Mouse (Mus musculus): ENCODE results near the gene Hfe.
A peak's percentile ranks its signal among the peaks of the same experiment; 100 is the strongest.
"Not testable (repeated sequence)": the region's sequence is repeated elsewhere in the genome, so short reads cannot be mapped to it uniquely, and the experiment has no call there.

Hfe gene

DNA sequence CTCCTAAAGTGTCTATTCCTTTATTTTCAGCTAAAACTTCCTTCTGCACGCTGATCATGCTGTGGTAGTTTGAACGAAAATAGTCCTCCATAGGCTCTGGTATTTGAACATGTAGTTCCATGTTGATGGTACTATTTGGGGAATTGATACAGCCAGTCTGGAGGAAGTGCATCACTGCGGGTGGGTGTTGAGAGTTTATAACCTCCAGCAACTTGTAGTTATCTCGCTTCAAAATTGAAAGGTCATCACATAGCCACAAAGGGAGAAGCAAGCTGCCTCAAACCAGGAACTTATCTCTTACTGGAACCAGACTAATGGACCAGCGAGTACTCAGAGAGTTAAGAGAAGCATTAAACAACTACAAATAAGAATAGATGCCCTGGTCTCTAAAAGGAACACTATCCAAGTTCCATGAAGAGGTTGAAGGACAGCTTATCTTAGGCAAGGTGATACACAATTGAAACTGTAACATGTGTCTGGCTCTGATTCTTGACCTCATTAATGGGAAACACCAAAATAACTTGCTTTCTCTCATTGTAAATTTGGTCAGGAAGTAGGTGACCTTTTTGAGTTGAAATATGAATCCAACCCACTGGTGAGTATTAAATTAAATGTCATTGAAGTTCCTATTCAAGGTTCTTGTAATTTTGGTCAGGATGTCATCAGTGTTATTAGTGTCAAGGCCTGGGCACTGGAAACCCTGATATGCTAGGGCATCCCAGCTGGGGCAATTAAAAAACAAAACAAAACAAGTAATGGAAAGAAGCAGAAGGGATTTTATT lies 5.8 kb upstream of the Hfe start:
- peak in 1 of 2 experiments; percentile 35 for DNase-seq (ENCODE audit: low spot score in 2 of 2)

DNA sequence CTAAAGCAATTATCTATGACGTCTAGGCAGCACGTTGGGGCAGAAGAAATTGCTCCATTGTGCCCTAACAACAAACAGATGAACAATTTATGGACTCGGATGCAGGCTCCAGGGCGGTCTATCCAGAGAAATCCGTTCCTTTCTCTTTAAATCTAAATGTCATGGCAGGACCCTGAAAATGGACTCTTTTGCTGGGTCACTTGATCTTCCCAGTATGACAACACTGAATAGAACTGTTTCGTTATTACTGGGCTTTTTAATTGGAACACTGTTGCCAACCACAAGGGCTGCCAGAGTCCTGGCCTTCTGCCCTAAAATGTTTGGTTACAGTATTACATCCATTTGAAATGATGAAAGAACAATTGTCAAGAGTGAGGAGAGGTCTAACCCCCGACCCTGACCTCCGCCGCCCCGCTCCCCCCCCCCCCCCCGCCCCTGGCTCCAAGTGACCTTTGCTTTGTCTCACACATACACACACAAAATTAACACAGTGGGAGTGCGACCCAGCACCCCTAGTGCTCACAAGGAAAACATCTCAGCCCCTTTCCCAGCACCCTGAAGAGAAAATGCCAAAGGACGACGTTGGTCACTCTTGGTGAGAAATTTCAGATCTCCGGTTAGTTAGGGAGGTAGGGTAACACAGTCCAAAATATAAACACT lies 810 bp downstream of the Hfe start:
- DNase-seq (ENCODE audit: low spot score in 2 of 2): no peak

DNA sequence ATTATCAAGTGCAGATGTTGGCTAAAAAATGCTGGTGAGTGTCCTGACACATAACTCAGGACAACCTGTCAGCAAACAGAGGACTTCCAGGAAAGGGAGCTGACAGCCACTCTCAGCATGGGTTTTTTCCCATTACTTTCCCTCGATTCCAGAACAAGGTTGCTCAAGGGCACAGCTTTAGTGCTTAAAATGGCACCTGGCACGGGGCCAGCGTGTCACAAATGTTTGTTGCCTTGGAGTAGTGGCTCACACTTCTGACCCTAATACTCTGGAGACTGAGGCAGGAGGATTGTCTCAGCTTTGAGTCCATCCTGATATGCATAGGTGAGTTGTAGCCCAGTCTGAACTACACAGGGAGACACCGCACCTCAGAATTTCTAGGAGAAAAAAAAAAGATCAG lies 2.0 kb downstream of the Hfe start:
- no peak for DNase-seq (ENCODE audit: low spot score in 2 of 2)

DNA sequence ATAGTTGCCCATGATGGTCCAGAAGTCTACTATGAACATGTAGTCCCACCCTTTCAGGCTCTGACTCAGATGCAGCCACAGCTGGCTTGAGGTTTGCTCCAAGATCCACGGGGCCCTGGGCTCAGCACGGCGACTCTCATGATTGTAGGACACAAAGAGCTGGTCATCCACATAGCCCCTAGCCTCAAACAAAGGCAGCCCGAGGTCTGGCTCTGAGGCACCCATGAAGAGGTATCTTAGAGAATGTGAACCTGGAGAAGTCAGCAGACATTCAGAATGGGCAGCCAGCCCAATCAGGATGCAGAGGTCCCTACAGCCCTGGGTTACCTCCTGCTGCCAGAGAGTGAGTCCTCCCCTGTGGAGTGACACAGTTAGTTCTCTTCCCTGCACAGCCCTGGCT lies 2.6 kb downstream of the Hfe start:
- no peak for DNase-seq (ENCODE audit: low spot score in 2 of 2)

DNA sequence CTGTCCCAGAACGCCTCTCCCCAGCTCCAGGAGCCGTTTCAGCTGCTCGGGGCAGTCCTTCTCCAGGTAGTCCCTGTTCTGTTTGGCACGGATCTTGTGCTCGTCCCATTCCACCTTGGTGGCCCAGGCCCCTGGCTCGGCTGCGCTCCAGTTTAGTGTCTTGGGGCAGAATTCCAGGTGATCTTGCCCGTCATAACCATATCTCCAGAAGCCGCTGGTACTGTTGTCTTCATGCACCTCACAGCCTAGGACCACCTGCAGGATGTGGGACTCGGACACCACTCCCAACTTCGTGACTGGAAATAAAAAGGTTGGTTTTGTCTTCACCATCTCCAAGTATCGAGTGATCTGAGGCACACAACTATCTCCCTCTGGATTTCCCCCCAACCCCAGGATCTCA lies 3.9 kb downstream of the Hfe start:
- no peak for DNase-seq (ENCODE audit: low spot score in 2 of 2)

DNA sequence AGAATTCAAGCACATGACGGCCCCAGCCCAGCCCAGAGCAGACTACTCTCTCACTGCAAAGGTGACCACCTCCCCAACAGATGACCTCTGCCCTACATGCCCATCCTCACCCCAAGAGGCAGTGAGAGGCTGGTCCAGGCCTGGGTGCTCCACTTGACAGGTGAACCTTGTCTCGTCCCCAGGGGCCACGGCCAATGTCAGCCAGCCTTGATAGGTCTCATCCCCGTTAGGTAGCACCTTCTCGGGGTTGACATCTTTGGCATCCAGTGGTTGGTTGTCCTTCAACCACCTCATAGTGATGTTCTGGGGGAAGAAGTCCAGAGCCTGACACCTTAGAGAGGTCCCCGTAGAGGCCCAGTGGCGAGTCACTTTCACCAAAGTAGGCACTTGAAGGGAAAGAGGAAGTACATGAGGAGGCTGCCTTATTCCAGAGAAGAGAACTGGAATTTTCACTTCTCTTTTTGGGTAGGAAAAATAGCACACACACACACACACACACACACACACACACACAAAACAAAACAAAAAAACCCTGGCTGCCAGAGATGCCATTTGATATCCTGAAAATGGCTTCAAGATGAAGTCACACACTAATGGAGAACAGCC lies 4.8 kb downstream of the Hfe start:
- no peak for DNase-seq (ENCODE audit: low spot score in 2 of 2)

DNA sequence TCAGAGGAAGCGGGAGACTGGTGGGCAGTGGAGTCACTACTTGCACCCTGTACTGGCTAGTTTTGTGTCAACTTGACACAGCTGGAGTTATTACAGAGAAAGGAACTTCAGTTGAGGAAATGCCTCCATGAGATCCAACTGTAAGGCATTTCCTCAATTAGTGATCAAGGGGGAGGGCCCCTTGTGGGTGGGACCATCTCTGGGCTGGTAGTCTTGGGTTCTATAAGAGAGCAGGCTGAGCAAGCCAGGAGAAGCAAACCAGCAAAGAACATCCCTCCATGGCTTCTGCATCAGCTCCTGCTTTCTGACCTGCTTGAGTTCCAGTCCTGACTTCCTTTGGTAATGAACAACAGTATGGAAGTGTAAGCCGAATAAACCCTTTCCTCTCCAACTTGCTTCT lies 7.9 kb downstream of the Hfe start:
- not testable (repeated sequence) for DNase-seq (ENCODE audit: low spot score in 2 of 2)

DNA sequence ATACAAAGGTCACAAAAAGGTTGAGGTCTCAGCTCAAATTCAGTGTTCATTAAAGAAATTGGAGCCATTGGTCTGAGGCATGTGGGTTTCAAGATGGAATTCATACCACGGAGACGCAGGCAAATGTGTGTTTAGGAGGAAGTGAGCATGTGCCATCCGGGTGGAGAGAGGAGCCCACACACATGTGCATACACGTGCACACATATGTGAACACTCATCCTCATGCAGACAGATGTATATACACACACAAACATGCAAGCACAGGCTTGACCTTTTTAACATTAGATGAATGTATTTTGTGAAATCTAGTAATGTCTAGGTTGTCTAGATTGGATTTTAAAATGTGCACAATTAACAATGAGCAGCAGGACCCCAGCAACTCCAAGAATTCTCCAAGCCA lies 8.4 kb downstream of the Hfe start:
- DNase-seq (ENCODE audit: low spot score in 2 of 2): no peak

DNA sequence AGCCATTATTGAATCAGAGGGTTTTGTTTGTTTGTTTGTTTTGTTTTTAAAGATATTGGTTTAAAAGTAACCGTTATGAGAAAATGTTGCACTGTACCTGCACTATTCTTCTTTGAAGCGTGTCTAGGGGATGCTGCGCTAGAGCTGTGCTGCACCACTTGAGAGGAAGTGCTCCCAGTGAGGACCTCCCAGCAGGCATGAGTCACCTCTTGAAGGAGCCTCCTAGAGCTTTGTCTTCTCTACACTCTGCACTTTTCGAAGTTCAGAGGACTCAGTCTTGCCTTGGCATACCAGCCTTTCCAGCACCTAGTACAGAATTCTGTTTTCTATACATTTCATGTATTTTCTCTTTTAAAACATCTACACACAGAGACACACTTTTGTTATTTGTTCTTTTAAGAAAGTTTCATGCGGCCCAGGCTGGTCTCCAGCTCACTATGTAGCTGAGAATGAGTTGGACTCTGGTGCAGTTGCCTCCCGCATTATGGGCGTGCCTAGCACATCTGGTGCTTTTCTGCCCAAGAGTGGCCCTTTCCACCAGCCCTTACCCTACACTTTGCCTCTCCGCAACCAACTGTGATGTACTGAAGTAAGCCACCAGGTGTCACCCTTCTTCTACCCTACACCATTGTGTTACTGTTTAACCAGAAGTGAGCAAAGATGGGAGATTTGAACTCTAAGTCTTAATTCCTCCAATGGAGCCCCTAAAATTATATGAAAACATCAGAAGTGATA lies 9.7 kb downstream of the Hfe start:
- peak; percentile 71 to 81 for DNase-seq (ENCODE audit: low spot score in 2 of 2)

DNA sequence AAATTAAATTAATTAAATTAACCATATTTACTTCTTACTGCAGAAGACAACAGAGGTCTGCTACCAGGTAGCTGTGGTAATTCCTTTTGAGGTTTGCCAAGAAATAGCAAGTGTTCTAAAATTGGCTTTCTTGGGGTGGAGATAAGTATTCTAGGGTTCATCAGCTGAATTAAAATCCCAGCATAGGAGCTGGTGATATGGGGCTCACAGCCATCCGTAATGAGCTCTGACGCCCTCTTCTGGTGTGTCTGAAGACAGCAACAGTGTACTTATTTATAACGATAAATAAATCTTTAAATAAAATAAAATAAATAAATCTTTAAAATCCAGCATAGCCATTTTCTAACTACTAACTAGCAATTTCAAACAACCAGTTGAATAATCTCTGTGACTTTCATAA lies 10.9 kb downstream of the Hfe start:
- DNase-seq (ENCODE audit: low spot score in 2 of 2): no peak

DNA sequence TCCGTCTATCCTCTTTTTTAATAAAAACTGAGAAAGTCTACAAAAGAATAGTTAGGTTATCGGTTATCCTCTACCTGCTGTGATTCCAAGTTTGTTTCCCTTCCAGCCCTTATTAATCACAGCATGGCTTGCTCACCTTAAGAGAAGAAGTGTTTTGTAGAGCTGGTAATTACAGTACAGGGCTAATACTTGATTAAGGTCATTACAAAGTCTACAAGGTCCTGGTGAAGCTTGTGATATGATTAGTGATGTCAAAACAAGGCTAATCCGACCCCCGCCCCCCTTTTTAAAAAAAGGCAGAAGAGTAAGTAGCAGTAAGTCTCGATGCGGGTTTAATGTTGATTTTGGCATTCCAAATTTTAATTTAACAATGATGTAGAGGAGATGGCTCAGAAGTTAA lies 11.7 kb downstream of the Hfe start:
- DNase-seq (ENCODE audit: low spot score in 2 of 2): no peak

DNA sequence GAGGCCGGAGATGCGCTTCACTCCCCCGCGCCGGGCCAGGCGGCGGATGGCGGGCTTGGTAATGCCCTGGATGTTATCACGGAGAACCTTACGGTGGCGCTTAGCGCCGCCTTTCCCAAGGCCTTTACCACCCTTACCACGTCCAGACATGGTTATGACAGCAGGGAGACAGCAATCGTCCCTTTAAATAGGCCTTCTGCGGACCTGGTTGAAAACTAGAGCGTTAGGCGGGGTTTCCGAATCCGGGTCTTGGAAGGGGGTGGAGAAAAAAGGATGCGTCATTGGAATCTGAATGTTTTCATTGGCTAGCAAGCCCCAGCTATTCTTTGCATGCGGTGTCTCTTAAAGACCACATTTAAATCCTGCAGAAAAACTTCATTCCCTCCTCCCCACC lies 12.4 kb downstream of the Hfe start, which contains the start of gene Hist1h4c:
Gene Hist1h4c (minus strand): TSS at position 155 of the 394 bp plus-strand sequence.
- DNase-seq (ENCODE audit: low spot score in 2 of 2): peak; percentile 99 to 100

DNA sequence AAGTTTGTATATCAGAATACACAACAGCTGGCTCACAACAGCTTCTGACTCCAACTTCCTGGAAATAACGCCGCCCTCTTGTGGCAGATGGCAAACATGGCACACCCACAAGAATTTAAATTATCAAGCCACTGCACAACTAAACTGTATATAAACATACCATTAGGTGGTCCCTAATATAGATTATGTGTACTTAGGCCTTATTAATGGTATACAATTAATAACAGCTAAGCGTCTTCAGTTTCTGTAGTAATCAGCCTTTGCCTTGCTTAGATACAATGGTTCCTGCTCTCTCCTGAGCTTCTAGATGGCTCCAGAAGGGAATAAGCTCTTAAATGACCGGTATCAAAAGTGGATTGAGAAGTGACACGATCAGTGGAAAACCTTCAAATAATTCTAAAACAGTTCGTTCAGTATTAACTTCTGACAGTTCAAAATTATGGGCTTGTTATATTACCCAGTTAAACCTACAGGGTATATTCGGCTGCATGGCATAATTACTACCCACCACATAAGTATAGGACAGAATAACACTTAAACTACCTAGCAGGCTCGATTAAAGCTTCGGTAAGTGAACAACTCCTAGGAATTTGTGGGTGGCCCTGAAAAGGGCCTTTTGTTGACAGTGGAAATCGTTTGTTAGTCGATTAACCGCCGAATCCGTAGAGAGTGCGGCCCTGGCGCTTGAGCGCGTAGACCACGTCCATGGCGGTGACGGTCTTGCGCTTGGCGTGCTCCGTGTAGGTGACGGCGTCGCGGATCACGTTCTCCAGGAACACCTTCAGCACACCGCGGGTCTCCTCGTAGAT lies 13.0 kb downstream of the Hfe start:
- DNase-seq (ENCODE audit: low spot score in 2 of 2): peak in 1 of 2 experiments; percentile 48

DNA sequence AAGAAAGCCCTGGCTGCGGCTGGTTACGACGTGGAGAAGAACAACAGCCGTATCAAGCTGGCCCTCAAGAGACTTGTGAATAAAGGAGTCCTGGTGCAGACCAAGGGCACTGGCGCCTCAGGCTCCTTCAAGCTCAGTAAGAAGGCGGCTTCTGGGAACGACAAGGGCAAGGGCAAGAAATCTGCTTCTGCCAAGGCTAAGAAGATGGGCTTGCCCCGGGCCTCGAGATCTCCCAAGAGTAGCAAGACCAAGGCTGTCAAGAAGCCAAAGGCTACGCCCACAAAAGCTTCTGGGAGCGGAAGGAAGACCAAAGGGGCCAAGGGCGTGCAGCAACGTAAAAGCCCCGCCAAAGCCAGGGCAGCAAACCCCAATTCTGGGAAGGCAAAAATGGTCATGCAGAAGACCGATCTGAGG lies 14.6 kb downstream of the Hfe start:
- no peak for DNase-seq (ENCODE audit: low spot score in 2 of 2)

DNA sequence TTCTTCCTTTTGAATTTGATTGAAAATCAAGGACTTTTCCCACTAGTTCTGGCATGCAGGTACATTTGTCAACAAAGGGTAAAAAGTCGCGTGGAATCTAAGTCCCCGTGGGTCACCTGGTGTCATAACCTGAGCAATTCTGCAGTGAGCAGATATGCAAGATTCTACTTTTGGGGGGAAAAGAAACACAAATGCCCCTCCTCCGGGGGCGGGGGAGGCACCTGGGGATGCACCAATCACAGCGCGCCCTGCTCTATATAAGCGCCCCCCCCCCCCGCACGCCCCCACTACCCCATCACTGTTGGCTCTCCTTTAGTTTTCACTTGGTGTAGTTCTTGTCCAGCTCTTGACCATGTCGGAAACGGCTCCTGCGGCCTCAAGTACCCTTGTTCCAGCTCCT lies 15.1 kb downstream of the Hfe start, which contains the start of gene Hist1h1t:
Gene Hist1h1t (plus strand): TSS at position 301 of the 400 bp plus-strand sequence.
- DNase-seq (ENCODE audit: low spot score in 2 of 2): no peak

DNA sequence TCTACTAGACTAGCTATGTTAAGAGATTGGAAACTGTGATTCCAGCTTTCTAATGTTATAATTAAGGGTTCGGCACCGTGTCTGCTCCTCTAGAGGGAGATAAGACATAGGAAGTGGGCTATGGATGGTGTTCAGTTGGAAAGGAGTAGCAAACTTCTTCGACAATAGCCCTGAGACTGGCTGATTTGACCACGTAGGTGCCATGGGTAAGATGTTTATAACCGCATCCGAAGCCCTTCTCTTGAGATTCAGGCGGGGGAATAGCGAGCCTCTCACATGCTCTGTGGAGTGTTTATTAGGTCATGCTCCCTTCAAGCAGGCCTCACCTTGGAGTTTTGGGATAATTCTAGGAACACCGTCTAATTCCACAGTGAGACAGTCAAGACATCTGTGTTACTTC lies 15.7 kb downstream of the Hfe start:
- no peak for DNase-seq (ENCODE audit: low spot score in 2 of 2)

DNA sequence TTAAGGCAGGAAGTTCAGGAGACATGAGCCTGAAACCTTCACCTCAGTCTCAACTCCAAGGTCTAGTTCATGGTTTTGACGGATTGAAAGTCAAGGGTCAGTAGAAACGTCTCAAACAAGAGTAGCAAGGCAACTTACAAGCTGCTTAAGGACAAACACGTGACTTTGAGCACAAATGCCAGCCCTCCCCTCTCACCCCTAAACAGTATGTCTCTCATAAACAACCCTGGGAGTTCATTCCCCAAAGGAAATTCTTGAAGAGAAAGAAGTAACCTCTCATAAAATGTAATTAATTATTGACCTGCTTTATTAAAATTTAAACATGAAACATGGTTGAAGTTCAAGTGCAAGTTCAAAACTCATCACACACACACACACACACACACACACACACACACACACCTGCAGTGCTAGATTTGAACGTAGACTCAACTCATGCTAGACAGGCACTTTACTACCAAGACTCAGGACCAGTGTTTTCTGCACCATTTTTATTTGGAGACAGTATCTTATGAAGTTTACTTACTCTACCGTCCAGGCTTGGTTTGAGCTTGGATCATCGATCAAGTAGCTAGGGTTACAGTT lies 16.7 kb downstream of the Hfe start:
- DNase-seq (ENCODE audit: low spot score in 2 of 2): no peak

DNA sequence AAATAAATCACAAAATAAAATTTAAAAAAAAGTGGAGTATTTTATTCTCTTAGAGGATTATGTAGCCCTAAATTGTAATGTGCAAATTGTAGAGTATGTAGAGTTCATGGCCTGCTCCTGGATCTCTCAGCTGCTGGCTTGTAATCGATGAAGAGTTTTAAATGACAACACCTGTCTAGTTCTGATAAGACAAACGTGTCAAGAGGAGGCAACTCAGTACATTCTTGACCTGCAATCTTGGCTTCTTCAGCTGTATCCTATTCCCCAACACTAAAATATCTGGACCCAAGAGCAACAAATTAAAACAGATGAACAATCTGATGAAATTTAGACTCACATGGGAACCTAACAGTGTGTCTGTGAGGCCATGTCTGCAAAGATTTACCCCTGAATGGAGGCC lies 21.2 kb downstream of the Hfe start:
- DNase-seq (ENCODE audit: low spot score in 2 of 2): no peak

DNA sequence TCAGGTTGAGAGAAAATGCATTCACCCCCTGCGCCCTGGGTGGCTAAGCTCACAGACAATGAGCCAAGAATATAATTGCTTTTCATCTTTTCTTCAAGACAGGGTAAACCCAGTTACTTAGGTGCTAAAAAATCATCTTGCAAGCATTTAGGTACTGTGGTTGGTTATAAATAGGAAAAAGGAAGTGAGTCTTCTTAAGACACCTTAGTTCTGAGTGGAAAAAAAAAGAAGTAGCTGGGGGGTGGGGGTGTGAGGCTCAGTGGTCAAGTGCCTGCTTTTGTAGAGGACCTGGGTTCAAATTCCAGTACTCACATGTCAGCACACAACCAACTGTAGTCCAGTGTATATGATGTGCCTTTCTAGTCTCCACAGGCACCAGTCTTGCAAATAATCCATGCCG lies 21.7 kb downstream of the Hfe start:
- DNase-seq (ENCODE audit: low spot score in 2 of 2): no peak

DNA sequence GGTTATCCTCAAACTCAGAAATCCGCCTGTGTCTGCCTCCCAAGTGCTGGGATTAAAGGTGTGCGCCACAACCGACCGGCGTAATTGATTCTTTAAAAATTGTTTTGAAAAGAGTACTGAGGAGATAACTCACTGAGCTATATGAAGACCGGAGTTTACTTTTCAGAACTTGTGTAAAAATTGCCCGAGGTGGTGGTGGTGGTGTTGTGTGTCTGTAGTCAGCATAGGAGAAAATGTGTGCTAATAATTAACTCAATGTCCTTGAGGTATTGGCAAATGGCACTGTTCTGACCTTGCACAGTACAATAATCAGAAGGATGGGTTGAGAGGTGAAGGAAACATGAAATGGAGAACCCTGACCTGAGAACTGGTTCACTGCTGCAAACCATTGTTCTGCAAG lies 22.7 kb downstream of the Hfe start:
- no peak for DNase-seq (ENCODE audit: low spot score in 2 of 2)

DNA sequence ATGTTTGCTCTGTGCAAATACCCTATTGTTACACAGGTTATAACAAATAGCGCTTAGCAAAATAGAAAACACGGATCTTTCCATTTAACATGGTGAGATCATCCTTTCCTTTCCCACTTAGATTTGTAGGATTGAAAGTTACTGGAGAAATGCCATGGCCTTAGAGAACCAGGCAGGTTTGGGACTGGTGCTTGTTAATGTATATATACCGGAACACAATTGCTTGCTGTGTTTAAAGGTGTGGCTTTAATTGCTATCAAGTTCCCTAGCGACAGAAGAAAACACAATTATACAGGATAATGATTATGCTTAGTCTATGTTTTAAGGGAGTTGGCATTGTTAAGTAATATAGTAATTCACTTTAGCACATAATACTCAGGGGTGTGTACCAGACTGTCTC lies 23.5 kb downstream of the Hfe start:
- DNase-seq (ENCODE audit: low spot score in 2 of 2): no peak

All from heart, adult 9 months (tissue).